In the genomic region with DNA sequence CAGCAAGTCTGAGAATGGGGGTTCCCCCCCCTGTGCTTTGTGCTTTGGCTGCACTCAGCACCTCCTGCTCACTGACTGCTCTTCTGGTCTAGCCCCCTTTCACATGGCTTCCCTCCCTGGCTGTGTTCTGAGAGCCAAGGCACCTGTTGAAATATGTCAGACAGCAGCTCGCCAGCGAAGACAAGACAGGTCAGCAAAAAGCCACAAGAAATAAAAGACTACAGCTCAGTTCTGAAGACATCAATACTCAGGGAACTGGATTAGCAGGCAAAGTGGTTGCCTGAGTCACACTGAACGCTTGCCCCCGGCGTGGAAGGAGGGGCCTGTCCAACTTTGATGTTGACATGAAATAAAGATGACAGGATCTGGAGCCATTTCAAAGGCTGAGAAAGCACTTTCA, we compare ENCODE assay signal across 11 mouse cellular contexts. TPM values are rescaled to one million over a fixed set of nuclear protein-coding genes. Genes with fewer than 3 reads are reported as not detected.
DNase-seq lines count a peak whose midpoint lies in the region; ATAC-seq lines count a peak whose summit lies in the region.
"Had no signal": no experiment of that assay in that cellular context is flagged by ENCODE, and none has a peak within 500 bp of the region (broad histone marks: within the 10 kb centered on the region; RNA-seq: fewer than 3 reads in every experiment).

No protein-coding gene starts in this region.

- WGBS in limb, embryonic 12.5 days = 38% methylated on average over 5 of the region's 5 CpGs
- WGBS in limb, embryonic 10.5 days = 71% methylated on average over 5 of the region's 5 CpGs
- WGBS in forebrain, embryonic 12.5 days = 71% methylated on average over 5 of the region's 5 CpGs

- 0 out of 2 replicates have a peak overlapping the region, but pooled peaks have one; percentile 12 for H3K27ac ChIP-seq in limb, embryonic 12.5 days
- no peak overlapping the region for H3K27ac ChIP-seq in limb, embryonic 10.5 days
- H3K27ac ChIP-seq in forebrain, embryonic 12.5 days = no peak overlapping the region
- H3K27ac ChIP-seq: embryonic facial prominence, embryonic 13.5 days had no signal

- no peak overlapping the region for H3K9ac ChIP-seq in limb, embryonic 12.5 days (replicated peaks)
- H3K9ac ChIP-seq in forebrain, embryonic 12.5 days = no peak overlapping the region
- H3K9ac ChIP-seq: embryonic facial prominence, embryonic 13.5 days had no signal

- H3K27me3 ChIP-seq in limb, embryonic 12.5 days = peaks cover 2% of the 10 kb centered on the region; the same call in 1 of the 2 replicates
- H3K27me3 ChIP-seq in limb, embryonic 10.5 days (ENCODE audit: low read depth, poor library complexity, severe bottlenecking) = no peaks in the 10 kb centered on the region
- no peaks in the 10 kb centered on the region for H3K27me3 ChIP-seq in forebrain, embryonic 12.5 days
- H3K27me3 ChIP-seq: embryonic facial prominence, embryonic 13.5 days; Patski had no signal

- no peaks in the 10 kb centered on the region for H3K9me3 ChIP-seq in limb, embryonic 12.5 days
- H3K9me3 ChIP-seq in limb, embryonic 10.5 days (replicated peaks) = no peaks in the 10 kb centered on the region
- H3K9me3 ChIP-seq in forebrain, embryonic 12.5 days = no peaks in the 10 kb centered on the region
- H3K9me3 ChIP-seq: embryonic facial prominence, embryonic 13.5 days had no signal

- H3K4me2 ChIP-seq in limb, embryonic 12.5 days = no peak overlapping the region
- no peak overlapping the region for H3K4me2 ChIP-seq in forebrain, embryonic 12.5 days
- H3K4me2 ChIP-seq: embryonic facial prominence, embryonic 13.5 days had no signal

- no peak for ATAC-seq in limb, embryonic 12.5 days (ENCODE audit: insufficient number of reproducible peaks, insufficient read depth, low FRiP score, low TSS enrichment, low read depth)
- ATAC-seq in activated CD4-positive, CD25-positive, alpha-beta regulatory T cell, adult 4 months = peak; percentile 59
- ATAC-seq in forebrain, embryonic 12.5 days (ENCODE audit: low FRiP score) = no peak
- no peak for ATAC-seq in erythroid progenitor cell, adult 5-6 weeks (replicated peaks; ENCODE audit: low FRiP score, poor library complexity, severe bottlenecking)
- ATAC-seq: intestine, postnatal 0 days; Patski had no signal

- H3K4me3 ChIP-seq in limb, embryonic 12.5 days (replicated peaks) = no peak overlapping the region
- no peak overlapping the region for H3K4me3 ChIP-seq in limb, embryonic 10.5 days
- no peak overlapping the region for H3K4me3 ChIP-seq in forebrain, embryonic 12.5 days (replicated peaks)
- H3K4me3 ChIP-seq: embryonic facial prominence, embryonic 13.5 days had no signal

- intact Hi-C loops in gastrocnemius, postnatal 14 days (cut with DNase I; ENCODE audit: low total_unique reads) = no loop called here

- no peak for DNase-seq in limb, embryonic 10.5 days (ENCODE audit: low spot score)
- peak; percentile 40 for DNase-seq in gastrocnemius, postnatal 14 days
- DNase-seq in thymus, postnatal 10 days (ENCODE audit: low spot score in 2 of 2) = peak; percentile 57 to 67
- no peak for DNase-seq in spleen, postnatal 14 days (ENCODE audit: low spot score in 2 of 2)

- H3K36me3 ChIP-seq in limb, embryonic 12.5 days = no peaks in the 10 kb centered on the region
- H3K36me3 ChIP-seq in limb, embryonic 10.5 days = no peaks in the 10 kb centered on the region
- H3K36me3 ChIP-seq in forebrain, embryonic 12.5 days (replicated peaks) = no peaks in the 10 kb centered on the region
- H3K36me3 ChIP-seq: embryonic facial prominence, embryonic 13.5 days had no signal

- H3K4me1 ChIP-seq in limb, embryonic 12.5 days (replicated peaks) = peaks cover 7% of the 10 kb centered on the region; the same call in 1 of the 2 replicates
- 0 out of 2 replicates have a peak, but pooled peaks cover 4% of the 10 kb centered on the region for H3K4me1 ChIP-seq in limb, embryonic 10.5 days
- H3K4me1 ChIP-seq in forebrain, embryonic 12.5 days = 0 out of 2 replicates have a peak, but pooled peaks cover 4% of the 10 kb centered on the region

RNA-seq across cellular contexts. Expression of gene Metap2, which starts 36.0 kb away (rescaled TPM):
- 207 TPM in 2 replicates for polyA plus RNA-seq in limb, embryonic 12.5 days (2016; fragmentation: Nextera tagmentation; extraction: Ambion mirVana)
- polyA plus RNA-seq in limb, embryonic 10.5 days (2016; fragmentation: Nextera tagmentation; extraction: Ambion mirVana) = 221 and 241 TPM in 2 replicates
- 100 to 1,000 TPM; 188 to 241 TPM for polyA plus RNA-seq in activated CD4-positive, CD25-positive, alpha-beta regulatory T cell, adult 4 months (2017; shearing (Covaris generic))
- 100 to 1,000 TPM; 159 to 171 TPM for total RNA-seq in gastrocnemius, postnatal 14 days (2021)
- 200 and 213 TPM in 2 replicates for polyA plus RNA-seq in forebrain, embryonic 12.5 days (2016; fragmentation: Nextera tagmentation; extraction: Ambion mirVana)
- 1,957 and 2,402 TPM in 2 replicates for total RNA-seq in erythroid progenitor cell, adult 5-6 weeks (2015; ENCODE audit: low replicate concordance)
- 2,822 and 3,110 TPM in 2 replicates for total RNA-seq in erythroid progenitor cell, adult 5-6 weeks (2017; ENCODE audit: low replicate concordance)

Comparison
In these comparisons a context has a peak if more than half of its experiments do, and no peak if none do; other contexts are left out.
1. DNase-seq: peak in gastrocnemius, postnatal 14 days (single experiment) and thymus, postnatal 10 days (2 of 2); none in limb, embryonic 10.5 days (single experiment) and spleen, postnatal 14 days (0 of 2).